Mouse (Mus musculus): ENCODE results near the gene Hbp1. TPM values are rescaled to one million over a fixed set of nuclear protein-coding genes. Genes with fewer than 3 reads are reported as not detected.

Hbp1 gene
- polyA plus RNA-seq, 1 experiment from 2014 or later: 125 TPM

GRCm38 (mm10) chr12:31895888-31896287 lies 54.4 kb downstream of the Hbp1 start:
- WGBS: 17% methylated on average over 2 of the region's 2 CpGs
- Histone ChIP-seq H3K27me3 (ENCODE audit: control insufficient read depth, insufficient read depth, low read length) (no peaks in the 10 kb centered on the region), H3K9ac (ENCODE audit: low read length) (no peak overlapping the region), H3K36me3 (ENCODE audit: control insufficient read depth, insufficient read depth, low read length) (no peaks in the 10 kb centered on the region), H3K4me1 (ENCODE audit: control insufficient read depth, insufficient read depth, low read length) (peaks cover 6% of the 10 kb centered on the region; the same call in 1 of the 2 replicates), H3K27ac (replicated peaks; ENCODE audit: low read depth, low read length) (no peak overlapping the region), H3K4me3 (ENCODE audit: low read depth, low read length) (no peak overlapping the region), H3K9me3 (ENCODE audit: control insufficient read depth, low read length) (no peaks in the 10 kb centered on the region), H3K4me2 (ENCODE audit: low read depth, severe bottlenecking) (no peak overlapping the region)
- ATAC-seq (ENCODE audit: insufficient number of reproducible peaks, low FRiP score, low TSS enrichment, low read depth): no peak
- peak; percentile 33 for DNase-seq (ENCODE audit: low spot score)

- ATAC-seq (ENCODE audit: insufficient number of reproducible peaks, low FRiP score, low TSS enrichment, low read depth) (no peak), DNase-seq (ENCODE audit: low spot score) (no peak)
- Histone ChIP-seq H3K27ac (replicated peaks; ENCODE audit: low read depth, low read length) (no peak overlapping the region), H3K4me1 (ENCODE audit: control insufficient read depth, insufficient read depth, low read length) (peaks cover 6% of the 10 kb centered on the region; the same call in 1 of the 2 replicates), H3K36me3 (ENCODE audit: control insufficient read depth, insufficient read depth, low read length) (no peaks in the 10 kb centered on the region), H3K9ac (ENCODE audit: low read length) (no peak overlapping the region), H3K4me2 (ENCODE audit: low read depth, severe bottlenecking) (no peak overlapping the region), H3K4me3 (ENCODE audit: low read depth, low read length) (no peak overlapping the region), H3K27me3 (ENCODE audit: control insufficient read depth, insufficient read depth, low read length) (no peaks in the 10 kb centered on the region), H3K9me3 (ENCODE audit: control insufficient read depth, low read length) (no peaks in the 10 kb centered on the region)
- WGBS: 39% methylated on average over 8 of the region's 8 CpGs
These were observed 55.1 kb downstream of the Hbp1 start for GRCm38 (mm10) chr12:31895095-31895734.

DNA sequence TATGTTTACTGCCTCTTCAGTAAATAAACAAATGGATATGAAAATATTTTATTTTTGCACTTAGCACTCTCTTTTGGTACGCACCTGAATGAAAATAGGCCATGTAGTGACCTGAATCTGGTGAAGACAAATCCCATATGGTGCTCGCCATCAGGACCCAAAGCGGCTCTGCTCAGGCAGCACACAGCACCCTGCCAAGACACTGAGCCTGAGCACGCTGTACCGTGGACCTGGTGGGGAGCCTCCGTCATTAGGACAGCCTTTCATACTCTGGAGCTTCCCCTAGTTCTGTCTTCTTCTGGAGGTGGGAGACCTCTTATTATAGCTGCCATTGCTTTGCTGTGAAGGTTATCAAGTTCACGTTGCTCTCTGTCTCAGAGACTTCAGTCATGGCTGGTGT lies 57.6 kb downstream of the Hbp1 start:
- Histone ChIP-seq H3K36me3 (ENCODE audit: control insufficient read depth, insufficient read depth, low read length) (no peaks in the 10 kb centered on the region), H3K9me3 (ENCODE audit: control insufficient read depth, low read length) (no peaks in the 10 kb centered on the region), H3K4me3 (ENCODE audit: low read depth, low read length) (no peak overlapping the region), H3K4me1 (ENCODE audit: control insufficient read depth, insufficient read depth, low read length) (peaks cover 6% of the 10 kb centered on the region; the same call in 1 of the 2 replicates), H3K4me2 (ENCODE audit: low read depth, severe bottlenecking) (no peak overlapping the region), H3K9ac (ENCODE audit: low read length) (no peak overlapping the region), H3K27me3 (ENCODE audit: control insufficient read depth, insufficient read depth, low read length) (no peaks in the 10 kb centered on the region), H3K27ac (replicated peaks; ENCODE audit: low read depth, low read length) (no peak overlapping the region)
- DNase-seq (ENCODE audit: low spot score) (no peak), ATAC-seq (ENCODE audit: insufficient number of reproducible peaks, low FRiP score, low TSS enrichment, low read depth) (no peak)
- WGBS: 89% methylated on average over 7 of the region's 7 CpGs

DNA sequence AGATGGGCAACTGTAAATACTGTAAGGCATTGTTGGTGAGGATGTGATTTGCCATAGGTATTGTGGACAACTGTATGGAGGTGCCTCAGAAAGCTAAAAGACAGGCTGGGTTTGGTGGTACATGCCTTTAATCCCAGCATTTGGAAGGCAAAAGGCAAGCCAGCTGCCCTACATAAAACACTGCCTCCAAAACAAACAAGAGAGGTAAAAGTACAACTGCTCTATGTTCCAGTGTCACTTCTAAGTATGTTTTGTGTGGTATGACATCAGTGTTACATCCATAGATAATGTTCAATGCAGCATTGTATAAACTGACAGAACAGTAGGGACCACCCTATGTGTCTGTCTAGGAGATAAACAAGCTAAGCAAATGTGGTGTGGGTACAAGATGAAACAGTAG lies 58.3 kb downstream of the Hbp1 start:
- Histone ChIP-seq H3K36me3 (ENCODE audit: control insufficient read depth, insufficient read depth, low read length) (no peaks in the 10 kb centered on the region), H3K4me1 (ENCODE audit: control insufficient read depth, insufficient read depth, low read length) (peaks cover 6% of the 10 kb centered on the region; the same call in 1 of the 2 replicates), H3K4me3 (ENCODE audit: low read depth, low read length) (no peak overlapping the region), H3K9me3 (ENCODE audit: control insufficient read depth, low read length) (no peaks in the 10 kb centered on the region), H3K9ac (ENCODE audit: low read length) (no peak overlapping the region), H3K4me2 (ENCODE audit: low read depth, severe bottlenecking) (no peak overlapping the region), H3K27me3 (ENCODE audit: control insufficient read depth, insufficient read depth, low read length) (no peaks in the 10 kb centered on the region), H3K27ac (replicated peaks; ENCODE audit: low read depth, low read length) (no peak overlapping the region)
- ATAC-seq (ENCODE audit: insufficient number of reproducible peaks, low FRiP score, low TSS enrichment, low read depth) (no peak), DNase-seq (ENCODE audit: low spot score) (no peak)

DNA sequence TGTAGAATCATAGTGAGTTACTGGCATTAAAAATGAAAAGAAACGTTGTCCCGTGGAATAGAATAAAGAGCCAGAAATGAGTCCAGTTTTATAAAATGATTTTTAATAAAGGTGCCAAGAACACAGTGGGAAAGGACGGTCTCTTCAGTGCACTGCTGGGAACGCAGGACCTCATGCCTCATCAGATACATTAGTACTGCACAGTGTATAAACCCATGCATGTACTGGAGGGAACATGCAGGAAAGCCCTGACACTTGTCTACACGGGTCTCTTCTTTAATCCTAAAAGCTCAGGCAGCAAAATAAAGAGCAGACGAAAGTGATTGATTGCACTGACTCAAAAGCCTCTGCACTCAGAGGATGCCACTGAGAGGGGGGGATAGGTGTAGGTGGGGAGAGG lies 59.6 kb downstream of the Hbp1 start:
- no peak for DNase-seq (ENCODE audit: low spot score)
- no peak overlapping the region for H3K27ac ChIP-seq (replicated peaks; ENCODE audit: low read depth, low read length)
- H3K9ac ChIP-seq (ENCODE audit: low read length): no peak overlapping the region
- H3K4me3 ChIP-seq (ENCODE audit: low read depth, low read length): no peak overlapping the region
- H3K4me2 ChIP-seq (ENCODE audit: low read depth, severe bottlenecking): no peak overlapping the region
- no peaks in the 10 kb centered on the region for H3K27me3 ChIP-seq (ENCODE audit: control insufficient read depth, insufficient read depth, low read length)
- H3K36me3 ChIP-seq (ENCODE audit: control insufficient read depth, insufficient read depth, low read length): no peaks in the 10 kb centered on the region
- WGBS: 75% methylated on average over 6 of the region's 6 CpGs
- ATAC-seq (ENCODE audit: insufficient number of reproducible peaks, low FRiP score, low TSS enrichment, low read depth): no peak
- H3K9me3 ChIP-seq (ENCODE audit: control insufficient read depth, low read length): no peaks in the 10 kb centered on the region
- no peaks in the 10 kb centered on the region for H3K4me1 ChIP-seq (ENCODE audit: control insufficient read depth, insufficient read depth, low read length)

GRCm38 (mm10) chr12:31885844-31886606 lies 64.3 kb downstream of the Hbp1 start:
- H3K9ac ChIP-seq (ENCODE audit: low read length): no peak overlapping the region
- H3K4me3 ChIP-seq (ENCODE audit: low read depth, low read length): no peak overlapping the region
- ATAC-seq (ENCODE audit: insufficient number of reproducible peaks, low FRiP score, low TSS enrichment, low read depth): no peak
- no peaks in the 10 kb centered on the region for H3K27me3 ChIP-seq (ENCODE audit: control insufficient read depth, insufficient read depth, low read length)
- H3K9me3 ChIP-seq (ENCODE audit: control insufficient read depth, low read length): no peaks in the 10 kb centered on the region
- no peak for DNase-seq (ENCODE audit: low spot score)
- WGBS: 95% methylated on average over 11 of the region's 11 CpGs
- H3K4me2 ChIP-seq (ENCODE audit: low read depth, severe bottlenecking): no peak overlapping the region
- H3K4me1 ChIP-seq (ENCODE audit: control insufficient read depth, insufficient read depth, low read length): no peaks in the 10 kb centered on the region
- H3K27ac ChIP-seq (replicated peaks; ENCODE audit: low read depth, low read length): no peak overlapping the region
- no peaks in the 10 kb centered on the region for H3K36me3 ChIP-seq (ENCODE audit: control insufficient read depth, insufficient read depth, low read length)

DNA sequence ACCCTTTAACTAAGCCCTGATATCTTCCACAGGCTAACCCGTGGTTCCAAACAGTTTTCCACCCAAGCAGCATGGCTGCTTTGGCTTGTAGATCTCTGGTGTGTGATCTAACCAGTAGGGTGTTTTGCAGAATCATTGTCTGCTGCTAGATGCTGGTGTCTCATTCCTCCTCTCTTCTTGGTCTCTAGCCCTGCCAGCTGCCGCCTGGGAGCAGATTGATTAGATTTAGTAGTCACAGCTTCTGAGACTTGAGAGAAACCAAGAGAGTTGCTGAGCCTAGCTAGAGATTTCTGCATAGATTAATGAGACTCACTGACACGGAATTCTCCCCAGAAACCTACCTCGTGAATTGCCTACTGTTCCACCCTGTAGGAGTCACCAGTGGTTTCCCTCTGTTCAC lies 65.3 kb downstream of the Hbp1 start:
- Histone ChIP-seq H3K27ac (replicated peaks; ENCODE audit: low read depth, low read length) (no peak overlapping the region), H3K27me3 (ENCODE audit: control insufficient read depth, insufficient read depth, low read length) (no peaks in the 10 kb centered on the region), H3K4me3 (ENCODE audit: low read depth, low read length) (no peak overlapping the region), H3K36me3 (ENCODE audit: control insufficient read depth, insufficient read depth, low read length) (no peaks in the 10 kb centered on the region), H3K9me3 (ENCODE audit: control insufficient read depth, low read length) (no peaks in the 10 kb centered on the region), H3K9ac (ENCODE audit: low read length) (no peak overlapping the region), H3K4me1 (ENCODE audit: control insufficient read depth, insufficient read depth, low read length) (no peaks in the 10 kb centered on the region), H3K4me2 (ENCODE audit: low read depth, severe bottlenecking) (no peak overlapping the region)
- ATAC-seq (ENCODE audit: insufficient number of reproducible peaks, low FRiP score, low TSS enrichment, low read depth) (no peak), DNase-seq (ENCODE audit: low spot score) (no peak)
- WGBS: 86% methylated on average over 4 of the region's 4 CpGs

DNA sequence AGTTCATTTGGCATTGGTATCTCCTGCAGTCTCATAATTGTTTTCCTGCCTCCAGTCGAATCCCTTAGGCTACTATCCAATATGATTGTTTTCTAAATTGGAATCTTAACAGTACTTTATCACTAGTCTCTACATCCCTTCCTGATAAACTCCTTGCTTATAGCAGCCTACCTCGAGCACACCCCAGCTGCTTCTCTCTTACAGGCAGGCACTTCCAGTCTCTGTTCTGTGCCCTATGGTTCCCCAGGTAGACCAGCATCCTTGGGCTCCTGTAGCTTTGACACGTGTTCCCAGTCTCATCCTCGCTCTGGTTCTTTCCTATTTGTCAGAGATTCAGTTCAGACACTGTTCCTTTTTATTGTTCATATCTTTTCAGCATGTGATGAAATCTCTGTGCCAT lies 66.0 kb downstream of the Hbp1 start:
- 91% methylated on average over 4 of the region's 4 CpGs for WGBS

More for the DNA sequence above, 66.0 kb downstream of the Hbp1 start:
- no peak overlapping the region for H3K4me2 ChIP-seq (ENCODE audit: low read depth, severe bottlenecking)
- no peak overlapping the region for H3K27ac ChIP-seq (replicated peaks; ENCODE audit: low read depth, low read length)
- H3K27me3 ChIP-seq (ENCODE audit: control insufficient read depth, insufficient read depth, low read length): no peaks in the 10 kb centered on the region
- ATAC-seq (ENCODE audit: insufficient number of reproducible peaks, low FRiP score, low TSS enrichment, low read depth): no peak
- no peaks in the 10 kb centered on the region for H3K4me1 ChIP-seq (ENCODE audit: control insufficient read depth, insufficient read depth, low read length)
- H3K36me3 ChIP-seq (ENCODE audit: control insufficient read depth, insufficient read depth, low read length): no peaks in the 10 kb centered on the region
- no peak for DNase-seq (ENCODE audit: low spot score)
- no peak overlapping the region for H3K9ac ChIP-seq (ENCODE audit: low read length)
- H3K4me3 ChIP-seq (ENCODE audit: low read depth, low read length): no peak overlapping the region
- H3K9me3 ChIP-seq (ENCODE audit: control insufficient read depth, low read length): no peaks in the 10 kb centered on the region
